Mouse (Mus musculus): ENCODE results near the gene Krt7.

Gene Krt7

DNA sequence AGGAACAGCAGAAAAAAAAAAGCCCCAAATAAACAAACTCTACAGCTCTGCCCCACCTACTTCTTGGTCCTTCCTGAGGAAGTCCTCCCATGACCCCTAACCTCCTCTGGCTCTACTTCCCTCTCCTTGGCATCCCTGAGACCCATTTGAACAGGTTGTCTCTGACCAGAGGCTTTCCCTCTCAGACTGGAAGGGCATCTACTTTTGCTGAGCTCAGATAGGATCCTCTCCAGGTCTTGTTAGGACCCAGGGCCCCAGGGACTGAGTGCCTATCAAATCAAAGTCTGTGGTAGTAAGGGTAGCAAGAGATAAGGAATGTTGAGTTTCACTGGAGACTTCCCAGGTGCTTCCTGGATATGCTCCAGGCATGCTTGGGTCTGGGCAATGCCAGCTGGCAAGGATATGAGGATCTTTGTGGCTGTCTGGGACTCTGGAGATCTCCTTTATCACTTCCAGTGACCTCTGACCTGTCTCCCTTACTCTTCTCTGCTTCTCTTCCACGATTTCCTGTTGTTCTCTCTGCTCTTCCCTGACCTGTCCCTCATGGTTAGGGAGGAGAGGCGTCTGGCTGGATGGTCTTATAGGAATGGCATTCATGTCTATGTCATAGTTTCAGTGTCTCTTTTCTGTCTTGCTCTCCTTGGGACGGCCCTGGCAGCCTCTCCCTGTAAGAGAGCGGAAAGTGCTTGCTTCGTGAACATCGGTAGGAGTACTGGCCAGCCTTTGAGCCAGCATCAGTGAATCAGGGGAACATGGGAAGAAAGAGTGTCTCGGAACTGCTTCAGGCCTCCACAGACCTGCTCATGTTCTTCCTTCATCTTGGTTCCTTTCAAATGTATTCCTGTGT, 38.5 kb upstream of the Krt7 start:
- ChIA-PET CTCF (interaction anchor here in 2 of 4 experiments (0.6 to 1.0 kb wide), 3 partner anchors 10 to 148 kb away, joined by 3 to 5 read pairs (median 3); no protein-coding TSS in a partner anchor), POLR2A (interaction anchor here in 3 of 4 experiments (0.6 to 1.4 kb wide), 4 partner anchors 10 to 79 kb away, joined by 3 to 6 read pairs (median 3); no protein-coding TSS in a partner anchor)

- POLR2A ChIA-PET, result interaction anchor here in 1 of 4 experiments (0.6 to 1.2 kb wide), 2 partner anchors 12 to 106 kb away, joined by 3 read pairs; no protein-coding TSS in a partner anchor
- CTCF ChIA-PET, result interaction anchor here in 1 of 4 experiments (0.6 kb wide), 1 partner anchor 46 kb away, joined by 3 read pairs; no protein-coding TSS in a partner anchor
These were observed 37.5 kb upstream of the Krt7 start for GRCm38 (mm10) chr15:101373286-101373898.

GRCm38 (mm10) chr15:101374879-101375278, 36.0 kb upstream of the Krt7 start:
- ChIA-PET POLR2A (interaction anchor here in 1 of 4 experiments (1.6 kb wide), 1 partner anchor 10 kb away, joined by 7 read pairs; no protein-coding TSS in a partner anchor), CTCF (interaction anchor here in 2 of 4 experiments (0.5 to 1.6 kb wide), 5 partner anchors 48 to 609 kb away, joined by 3 to 5 read pairs (median 4); no protein-coding TSS in a partner anchor)

GRCm38 (mm10) chr15:101375956-101376775, 34.7 kb upstream of the Krt7 start:
- CTCF ChIA-PET, result interaction anchor here in 1 of 4 experiments (0.7 to 1.8 kb wide), 5 partner anchors 11 to 608 kb away, joined by 3 to 7 read pairs (median 4); no protein-coding TSS in a partner anchor
- POLR2A ChIA-PET, result interaction anchor here in 1 of 4 experiments (0.6 to 1.6 kb wide), 6 partner anchors 9 to 45 kb away, joined by 3 to 7 read pairs (median 4); no protein-coding TSS in a partner anchor

DNA sequence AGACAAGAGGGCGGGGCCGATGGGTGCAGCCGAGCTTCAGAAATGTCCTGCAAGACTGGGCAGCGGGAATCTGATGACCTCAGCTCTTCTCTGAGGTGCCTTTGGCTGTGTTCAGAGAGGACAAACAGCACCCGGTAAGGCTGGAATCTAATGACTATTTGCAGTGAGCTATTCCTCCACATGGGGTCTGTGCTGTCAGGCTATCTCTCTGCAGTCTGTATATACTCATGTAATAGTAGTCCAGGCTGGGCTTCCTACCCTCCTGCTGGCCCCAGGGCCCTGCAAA, 34.1 kb upstream of the Krt7 start:
- POLR2A ChIA-PET, result interaction anchor here in 1 of 4 experiments (0.6 to 1.4 kb wide), 2 partner anchors 8 to 38 kb away, joined by 3 to 6 read pairs; no protein-coding TSS in a partner anchor
- CTCF ChIA-PET, result interaction anchor here in 1 of 4 experiments (1.8 kb wide), 1 partner anchor 11 kb away, joined by 7 read pairs; no protein-coding TSS in a partner anchor

DNA sequence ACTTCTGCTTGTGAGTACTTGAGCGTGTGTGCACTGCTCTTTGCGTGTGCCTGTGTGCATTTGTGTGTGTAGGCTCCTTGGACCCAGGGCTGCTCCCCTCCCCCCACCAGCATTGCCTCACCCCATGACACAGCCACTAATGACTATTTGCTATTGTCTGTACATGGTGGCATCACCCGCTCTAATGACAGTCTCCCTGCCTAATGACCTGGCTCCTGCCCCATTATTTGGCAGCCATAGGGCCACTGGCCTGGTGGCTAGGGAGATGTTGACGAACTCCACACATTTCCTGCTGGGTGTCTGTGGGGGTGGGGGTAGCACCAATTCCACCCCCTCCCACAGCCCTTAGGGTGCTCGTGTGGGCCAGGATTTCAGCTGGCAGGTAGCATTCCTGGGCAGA, 32.2 kb upstream of the Krt7 start:
- POLR2A ChIA-PET, result interaction anchor here in 1 of 4 experiments (1.2 kb wide), 1 partner anchor 9 kb away, joined by 3 read pairs; the partner anchor contains the start of gene Krt80

DNA sequence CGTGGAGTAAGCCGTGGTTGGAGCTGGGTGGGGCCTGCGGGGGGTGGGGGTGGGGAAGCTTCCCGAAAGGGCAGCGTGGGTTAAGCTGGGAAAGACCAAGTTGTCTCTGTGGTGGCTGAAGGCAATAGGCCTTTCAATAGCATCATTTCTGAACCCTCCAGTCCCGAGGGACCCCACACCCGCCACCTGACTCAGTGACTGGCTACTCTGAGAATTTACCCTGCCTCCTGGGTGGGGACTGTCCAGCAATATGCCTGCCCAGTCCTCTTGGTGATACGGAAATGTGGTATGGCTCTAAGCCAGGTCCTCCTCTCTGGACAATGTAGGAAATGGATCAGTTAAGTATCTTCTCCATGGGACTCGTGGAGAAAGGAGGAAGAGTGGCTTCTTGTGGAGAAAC, 29.1 kb upstream of the Krt7 start:
- ChIA-PET CTCF (interaction anchor here in 1 of 4 experiments (0.6 to 1.6 kb wide), 2 partner anchors 36 to 55 kb away, joined by 3 to 4 read pairs; no protein-coding TSS in a partner anchor), POLR2A (no interaction called here)

More for the DNA sequence above, 32.2 kb upstream of the Krt7 start:
- CTCF ChIA-PET, result no interaction called here

GRCm38 (mm10) chr15:101382811-101383210, 28.0 kb upstream of the Krt7 start:
- POLR2A ChIA-PET, result no interaction called here

GRCm38 (mm10) chr15:101384610-101385009, 26.2 kb upstream of the Krt7 start:
- POLR2A ChIA-PET, result interaction anchor here in 1 of 4 experiments (0.8 kb wide), 1 partner anchor 8 kb away, joined by 3 read pairs; no protein-coding TSS in a partner anchor
- CTCF ChIA-PET, result interaction anchor here in 1 of 4 experiments (2.2 kb wide), 1 partner anchor 14 kb away, joined by 6 read pairs; the partner anchor contains the start of gene Krt80

More at GRCm38 (mm10) chr15:101382811-101383210, 28.0 kb upstream of the Krt7 start:
- CTCF ChIA-PET, result interaction anchor here in 1 of 4 experiments (1.6 kb wide), 1 partner anchor 56 kb away, joined by 4 read pairs; no protein-coding TSS in a partner anchor

GRCm38 (mm10) chr15:101385064-101385463, 25.8 kb upstream of the Krt7 start:
- POLR2A ChIA-PET, result interaction anchor here in 2 of 4 experiments (0.8 to 1.0 kb wide), 2 partner anchors 8 to 12 kb away, joined by 3 read pairs; no protein-coding TSS in a partner anchor
- CTCF ChIA-PET, result interaction anchor here in 3 of 4 experiments (0.6 to 2.2 kb wide), 3 partner anchors 15 to 599 kb away, joined by 3 to 6 read pairs (median 3); partner anchors contain the start of gene Krt80 (in 1 of the 3)

DNA sequence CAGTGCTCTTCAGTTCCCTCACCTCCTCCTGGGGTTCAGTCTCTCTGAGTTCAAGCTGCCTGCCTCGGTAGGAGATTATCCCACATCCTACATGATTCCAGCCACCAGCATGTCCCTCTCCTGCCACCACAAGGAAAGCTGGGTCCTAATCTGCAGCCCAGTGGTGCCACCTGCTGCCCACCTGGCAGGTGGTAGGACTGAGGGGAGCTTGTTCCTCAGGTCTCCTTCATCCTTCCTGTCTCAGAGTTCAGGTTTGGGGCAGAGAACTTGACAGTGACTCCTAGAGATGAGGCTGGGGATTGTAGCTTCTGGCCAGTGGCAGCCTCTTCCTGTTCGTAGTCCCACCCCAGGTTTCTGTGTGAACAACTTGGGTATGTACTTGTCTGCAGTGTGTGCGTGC, 23.7 kb upstream of the Krt7 start:
- CTCF ChIA-PET, result interaction anchor here (0.5 to 3.4 kb wide), 56 partner anchors 9 to 597 kb away, joined by 3 to 57 read pairs (median 4); partner anchors contain the start of genes Krt7 (in 1 of the 4) and Krt86 (in 1 of the 4)
- POLR2A ChIA-PET, result interaction anchor here in 2 of 4 experiments (0.5 to 1.6 kb wide), 5 partner anchors 17 to 76 kb away, joined by 3 to 7 read pairs (median 4); partner anchors contain the start of gene Krt80 (in 1 of the 2)

DNA sequence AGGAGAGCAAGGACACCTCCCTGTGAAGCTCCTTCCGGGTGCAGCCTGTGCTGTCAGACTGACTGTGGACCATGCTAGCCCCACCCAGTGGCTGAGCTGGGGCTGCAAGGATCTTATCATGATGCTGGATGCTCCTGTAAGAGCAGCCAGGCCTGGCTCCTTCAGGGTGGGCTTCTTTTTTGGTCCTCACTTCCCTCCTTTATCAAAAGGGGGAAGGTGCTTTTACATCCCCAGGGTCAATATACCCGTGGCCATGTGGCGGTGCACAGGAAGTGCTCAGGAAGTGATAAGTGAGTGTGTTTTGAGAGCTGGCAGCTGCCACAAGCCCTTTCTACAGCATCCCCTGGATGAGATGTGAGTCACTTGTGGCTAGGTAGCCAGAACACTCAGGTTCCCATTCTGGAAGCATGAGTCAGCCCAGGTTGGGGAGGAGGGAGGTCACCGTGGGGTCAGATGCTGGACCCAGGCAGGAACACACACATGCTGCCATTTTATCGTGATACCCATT, 22.8 kb upstream of the Krt7 start:
- CTCF ChIA-PET, result interaction anchor here (0.6 to 3.4 kb wide), 41 partner anchors 12 to 596 kb away, joined by 3 to 57 read pairs (median 5); partner anchors contain the start of genes Krt7 (in 1 of the 4) and Krt86 (in 1 of the 4)

DNA sequence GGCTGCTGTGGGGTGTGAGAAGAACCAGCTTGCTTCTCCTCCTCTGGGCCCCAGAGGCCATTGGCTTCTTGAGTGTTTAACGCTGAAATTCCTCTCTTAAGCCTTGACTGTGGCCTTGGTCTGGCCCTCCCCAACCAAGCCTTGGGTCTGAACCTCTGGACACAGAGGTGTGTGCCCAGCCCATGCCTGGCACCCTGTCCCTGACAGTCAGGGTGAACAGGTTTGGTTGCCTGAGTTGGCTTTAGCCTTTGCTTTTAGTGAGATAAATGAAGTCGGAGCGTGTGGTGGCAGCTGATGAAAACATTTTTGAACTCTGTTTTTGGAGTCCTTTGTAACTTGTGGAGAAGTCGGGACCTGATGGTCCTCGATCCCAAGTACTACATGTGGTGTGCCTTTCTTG, 20.6 kb upstream of the Krt7 start:
- POLR2A ChIA-PET, result no interaction called here
- CTCF ChIA-PET, result no interaction called here

More for the DNA sequence above, 22.8 kb upstream of the Krt7 start:
- POLR2A ChIA-PET, result interaction anchor here in 1 of 4 experiments (0.8 to 1.6 kb wide), 3 partner anchors 18 to 33 kb away, joined by 4 to 7 read pairs (median 4); partner anchors contain the start of gene Krt80

DNA sequence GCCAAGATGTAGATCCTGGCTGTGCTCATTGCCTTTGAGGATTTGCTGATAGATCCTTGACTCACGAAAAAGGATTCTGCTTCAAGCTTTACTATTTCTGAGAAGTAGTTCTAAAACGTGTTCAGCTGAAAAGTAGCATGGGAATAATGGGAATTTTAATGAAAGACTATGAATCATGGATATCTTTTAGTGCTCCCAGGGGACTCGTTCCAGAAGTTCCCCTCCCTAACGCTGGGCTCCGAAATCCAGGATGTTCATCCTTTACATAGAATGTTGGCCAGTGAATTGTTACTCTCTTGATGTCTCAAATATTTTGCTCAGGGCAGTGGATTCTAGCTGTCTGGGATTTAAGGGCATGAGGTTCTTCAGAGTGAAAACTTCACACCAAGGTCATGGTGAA, 18.6 kb upstream of the Krt7 start:
- POLR2A ChIA-PET, result interaction anchor here in 1 of 4 experiments (0.6 kb wide), 1 partner anchor 1714 kb away, joined by 3 read pairs; no protein-coding TSS in a partner anchor
- CTCF ChIA-PET, result no interaction called here

DNA sequence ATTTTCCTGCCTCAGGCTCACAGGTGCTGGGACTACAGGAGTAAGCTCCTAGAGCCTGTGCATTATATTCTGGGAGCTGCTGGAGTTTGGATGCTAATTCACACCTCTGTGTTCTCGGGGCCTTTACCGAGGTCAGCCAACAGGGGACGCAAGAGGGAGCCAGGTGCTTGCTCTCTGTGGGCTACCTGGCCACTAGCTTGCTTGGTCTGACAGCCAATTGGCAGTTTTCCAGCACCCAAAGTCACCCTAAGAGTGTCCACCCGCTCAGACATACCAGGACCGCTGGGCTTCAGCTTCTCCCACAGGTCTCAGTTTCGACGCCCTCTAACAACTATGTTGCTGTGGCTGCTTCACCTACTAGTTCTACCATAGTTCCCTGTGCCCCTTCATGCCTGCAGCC, 15.9 kb upstream of the Krt7 start:
- CTCF ChIA-PET, result interaction anchor here (0.5 to 1.4 kb wide), 21 partner anchors 9 to 655 kb away, joined by 3 to 8 read pairs (median 3); partner anchors contain the start of genes Krt80 (in 1 of the 4) and Krt86 (in 1 of the 4)
- POLR2A ChIA-PET, result interaction anchor here in 1 of 4 experiments (0.8 kb wide), 1 partner anchor 416 kb away, joined by 3 read pairs; no protein-coding TSS in a partner anchor

GRCm38 (mm10) chr15:101396466-101396865, 14.4 kb upstream of the Krt7 start:
- CTCF ChIA-PET, result interaction anchor here in 2 of 4 experiments (0.6 to 1.4 kb wide), 2 partner anchors 9 to 56 kb away, joined by 3 read pairs; no protein-coding TSS in a partner anchor
- POLR2A ChIA-PET, result interaction anchor here in 3 of 4 experiments (0.6 to 1.5 kb wide), 3 partner anchors 11 to 31 kb away, joined by 3 read pairs; no protein-coding TSS in a partner anchor

DNA sequence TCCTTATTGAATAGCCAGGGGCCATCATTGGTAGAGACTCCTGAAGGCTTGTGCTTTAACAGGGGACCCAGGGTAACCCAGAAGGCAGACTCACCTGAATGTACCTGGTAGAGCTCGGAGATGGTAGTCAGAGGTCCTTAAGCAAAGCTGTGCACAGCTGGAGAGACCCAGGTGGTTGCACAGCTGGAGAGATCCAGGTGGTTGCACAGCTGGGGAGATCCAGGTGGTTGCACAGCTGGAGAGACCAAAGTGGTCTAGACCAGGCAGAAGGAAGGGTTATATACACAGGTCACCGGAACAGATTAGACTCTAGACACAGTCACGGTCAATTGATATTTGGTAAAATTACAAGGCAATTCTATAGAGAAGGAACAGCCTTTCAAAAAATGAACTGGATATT, 13.9 kb upstream of the Krt7 start:
- CTCF ChIA-PET, result interaction anchor here in 1 of 4 experiments (1.2 kb wide), 1 partner anchor 10 kb away, joined by 3 read pairs; no protein-coding TSS in a partner anchor

More for the DNA sequence above, 13.9 kb upstream of the Krt7 start:
- POLR2A ChIA-PET, result interaction anchor here in 2 of 4 experiments (1.1 to 1.5 kb wide), 2 partner anchors 21 to 32 kb away, joined by 3 read pairs; no protein-coding TSS in a partner anchor

Measured in embryonic stem cell, embryonic (primary cell).